Mouse (Mus musculus) erythroblast, embryonic 14.5 days (primary cell): ENCODE data around the gene Ptcd1.

Experiments used
- GATA1 ChIP-seq: IDR thresholded peaks from 2 replicates; pipeline ENCODE4 v1.6.1; 2012; ENCODE audit warnings: low read length, inconsistent platforms, mixed read lengths
- TAL1 ChIP-seq: IDR thresholded peaks from 3 replicates; pipeline ENCODE4 v1.6.1; 2012; ENCODE audit warnings: low read length, inconsistent platforms, mixed read lengths

DNA sequence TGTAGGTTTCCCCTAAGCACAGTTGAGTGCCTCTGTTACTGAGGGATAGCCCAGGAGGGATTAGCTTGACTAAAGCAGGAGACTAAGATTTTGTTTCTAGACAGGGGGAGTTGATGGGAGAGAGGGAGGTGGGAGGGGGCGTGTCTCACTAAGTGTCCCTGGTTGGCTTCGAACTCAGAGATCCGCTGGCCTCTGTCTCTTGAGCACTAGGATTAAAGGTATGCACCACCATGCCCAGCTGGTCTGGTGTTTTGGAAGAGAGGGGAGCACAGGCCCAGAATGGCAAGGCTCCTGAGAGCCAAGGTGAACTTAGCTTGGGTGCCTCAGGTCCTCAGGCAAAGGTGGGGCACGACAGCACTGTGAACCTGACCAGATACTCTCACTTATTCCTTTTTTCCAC, 44.4 kb upstream of the Ptcd1 start:
- TF ChIP-seq TAL1 (no peak), GATA1 (no peak)
